Mouse (Mus musculus) bone marrow macrophage, adult 2 months (primary cell): ENCODE measurements around the gene Hlx.

ENCODE experiments used
- CTCF ChIP-seq: IDR thresholded peaks from 2 replicates; pipeline ENCODE4 v1.5.1; 2012; ENCODE audit warnings: low read depth, mild to moderate bottlenecking, low read length, moderate library complexity
- POLR2A ChIP-seq: IDR thresholded peaks from 2 replicates; pipeline ENCODE4 v1.6.1; 2012; ENCODE audit warnings: mild to moderate bottlenecking, low read depth, low read length, borderline replicate concordance

- TF ChIP-seq CTCF (no peak), POLR2A (no peak)
Measured at GRCm38 (mm10) chr1:184679416-184679965, 52.9 kb downstream of the Hlx start.
